Mouse (Mus musculus) stomach, embryonic 16.5 days (tissue): Measurements from ENCODE around the gene Gm6760. TPM values are rescaled to one million over a fixed set of nuclear protein-coding genes. Genes with fewer than 3 reads are reported as not detected.

Source experiments
- ATAC-seq: fragments of 200-750 bp; cut with Nextera tagmentation; 2 replicates; pipeline ENCODE4 v1.8.0; 2017; ENCODE audit warnings: moderate number of reproducible peaks, moderate TSS enrichment; ENCODE audit not compliant: insufficient read depth, low FRiP score
- H3K27ac ChIP-seq: fragments of 300-500 bp; sonication (generic); 2 replicates; pipeline ENCODE4 v1.5.1; 2014; ENCODE audit warnings: low read length
- H3K27me3 ChIP-seq: fragments of 300-500 bp; sonication (generic); 2 replicates; pipeline ENCODE4 v1.6.1; 2014; ENCODE audit warnings: low read length, control low read depth, mixed read lengths; ENCODE audit not compliant: control insufficient read depth, insufficient read depth
- H3K36me3 ChIP-seq: fragments of 300-500 bp; sonication (generic); 2 replicates; pipeline ENCODE4 v1.6.1; 2014; ENCODE audit warnings: low read length; ENCODE audit not compliant: control insufficient read depth, insufficient read depth
- H3K4me1 ChIP-seq: fragments of 300-500 bp; sonication (generic); 2 replicates; pipeline ENCODE4 v1.6.1; 2014; ENCODE audit warnings: low read length, control low read depth, mixed read lengths; ENCODE audit not compliant: control insufficient read depth, insufficient read depth
- H3K4me2 ChIP-seq: fragments of 300-500 bp; sonication (generic); 2 replicates; pipeline ENCODE4 v1.6.1; 2014; ENCODE audit warnings: low read depth, low read length, mixed read lengths
- H3K4me3 ChIP-seq: fragments of 300-500 bp; sonication (generic); replicated peaks from 2 replicates; pipeline ENCODE4 v1.5.1; 2014; ENCODE audit warnings: mild to moderate bottlenecking, low read length
- H3K9ac ChIP-seq: fragments of 300-500 bp; sonication (generic); 2 replicates; pipeline ENCODE4 v1.6.1; 2014; ENCODE audit warnings: low read length
- H3K9me3 ChIP-seq: fragments of 300-500 bp; sonication (generic); replicated peaks from 2 replicates; pipeline ENCODE4 v1.6.1; 2016; ENCODE audit warnings: low read length, control low read depth; ENCODE audit not compliant: control insufficient read depth
- WGBS: fragments of 180-500 bp; shearing (Covaris S2); extraction: QIAGEN DNeasy Blood & Tissue Kit; methylation state at CpG from one replicate; pipeline ENCODE4 v1.1.7; 2014; 5-methylcytosine and 5-hydroxymethylcytosine counted together
- polyA plus RNA-seq: library from polyadenylated mRNA; unstranded; fragments of >200 nt; fragmentation: Nextera tagmentation; extraction: Ambion mirVana; gene quantifications from 2 replicates; pipeline ENCODE4 v1.2.1, GENCODE M21; 2015

Gene Gm6760
- not detected in 2 replicates for polyA plus RNA-seq

DNA sequence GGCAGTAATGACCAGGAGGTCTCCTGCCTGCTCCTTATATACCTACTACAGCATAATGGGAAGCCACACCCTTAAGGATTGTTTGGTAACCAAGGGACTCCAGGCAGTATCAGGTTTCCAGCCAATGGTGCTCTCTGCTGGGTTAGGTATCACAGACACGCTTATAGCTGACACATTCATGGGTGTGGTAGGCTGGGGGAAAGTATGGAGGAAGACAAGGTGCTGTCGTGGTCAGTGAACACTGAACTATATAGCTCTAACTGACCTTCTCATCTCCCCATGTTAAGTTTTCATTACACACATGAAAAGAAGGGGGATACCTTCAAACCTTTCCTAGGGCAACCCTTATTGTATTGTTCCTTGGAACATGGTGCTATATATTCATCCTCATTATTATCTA, at the start of gene Gm6760:
Gene Gm6760 (minus strand): TSS at position 101 of the 400 bp plus-strand sequence.
- no peaks in the 10 kb centered on the region for H3K27me3 ChIP-seq
- H3K9ac ChIP-seq = no peak within 1 kb of the TSS
- no peak within 1 kb of the TSS for H3K4me2 ChIP-seq
- no peak within 1 kb of the TSS for H3K4me3 ChIP-seq
- no peak within 1 kb of the TSS for H3K27ac ChIP-seq
- ATAC-seq = no peak
- no peaks in the 10 kb centered on the region for H3K36me3 ChIP-seq
- 78% methylated on average over 2 of the region's 2 CpGs for WGBS
- no peaks in the 10 kb centered on the region for H3K9me3 ChIP-seq
- H3K4me1 ChIP-seq = no peaks in the 10 kb centered on the region

- Histone ChIP-seq H3K9ac (no peak overlapping the region), H3K27ac (no peak overlapping the region), H3K9me3 (no peaks in the 10 kb centered on the region), H3K4me2 (no peak overlapping the region), H3K4me3 (no peak overlapping the region), H3K27me3 (no peaks in the 10 kb centered on the region), H3K36me3 (no peaks in the 10 kb centered on the region), H3K4me1 (no peaks in the 10 kb centered on the region)
- ATAC-seq = no peak
Observed at GRCm38 (mm10) chrX:64181246-64181645, 29.2 kb upstream of the Gm6760 start.

GRCm38 (mm10) chrX:64173248-64173647, 21.2 kb upstream of the Gm6760 start, which contains the start of gene 3830417A13Rik:
3830417A13Rik (plus strand) TSS chrX:64173548.
- Histone ChIP-seq H3K9me3 (no peaks in the 10 kb centered on the region), H3K4me3 (no peak within 1 kb of the TSS), H3K9ac (no peak within 1 kb of the TSS), H3K27ac (no peak within 1 kb of the TSS), H3K4me1 (no peaks in the 10 kb centered on the region), H3K27me3 (no peaks in the 10 kb centered on the region), H3K36me3 (no peaks in the 10 kb centered on the region), H3K4me2 (no peak within 1 kb of the TSS)
- WGBS = 84% methylated on average over 11 of the region's 11 CpGs
- ATAC-seq = no peak

Other genes with a start within 250 kb of the Gm6760 start
- not detected in 2 replicates for gene 3830417A13Rik, start 21.4 kb upstream of the Gm6760 start, polyA plus RNA-seq
- gene Slitrk4, start 124.8 kb upstream of the Gm6760 start, polyA plus RNA-seq = 2.1 and 2.5 TPM in 2 replicates